Mouse (Mus musculus) erythroid progenitor cell, adult 5-6 weeks (primary cell): ENCODE data around the gene Zfp689. TPM values are rescaled to one million over a fixed set of nuclear protein-coding genes. Genes with fewer than 3 reads are reported as not detected.
"Not testable (repeated sequence)": the region's sequence is repeated elsewhere in the genome, so short reads cannot be mapped to it uniquely, and the experiment has no call there.

Experiments used
- ATAC-seq: replicated peaks from 2 replicates; pipeline ENCODE4 v1.8.0; 2016; ENCODE audit warnings: moderate number of reproducible peaks, mild to moderate bottlenecking, moderate TSS enrichment, inconsistent platforms; ENCODE audit not compliant: poor library complexity, low FRiP score, severe bottlenecking
- total RNA-seq, 2 experiments: library from RNA; stranded (forward) in 1 of 2; stranded (reverse) in 1 of 2; fragments of 150-400 nt in 1 of 2; fragments of 186-747, 209-891 nt in 1 of 2; gene quantifications; 2 replicates each; pipeline versions ENCODE4 v1.2.3 to v1.2.4; 2015 to 2017; ENCODE audit warnings: low replicate concordance in 2 of 2

Gene Zfp689
- total RNA-seq, 2 experiments from 2014 or later: 3.8 to 6.1 TPM

- ATAC-seq: peak; percentile 39
Measured at GRCm38 (mm10) chr7:127471646-127472010, 22.7 kb upstream of the Zfp689 start.

GRCm38 (mm10) chr7:127470743-127471645 is 22.0 kb upstream of the Zfp689 start:
- ATAC-seq: peak; percentile 87

- peak; percentile 64 for ATAC-seq
Measured at GRCm38 (mm10) chr7:127470011-127470715, 21.2 kb upstream of the Zfp689 start.

GRCm38 (mm10) chr7:127466606-127467005 is 17.6 kb upstream of the Zfp689 start:
- no peak for ATAC-seq

- 0 out of 2 replicates have a peak, but pooled peaks have one; percentile 61 for ATAC-seq
Measured at GRCm38 (mm10) chr7:127465670-127466069, 16.7 kb upstream of the Zfp689 start.

- ATAC-seq: no peak
Measured at GRCm38 (mm10) chr7:127465191-127465590, 16.2 kb upstream of the Zfp689 start.

- not testable (repeated sequence) for ATAC-seq
Measured at GRCm38 (mm10) chr7:127459311-127459710, 10.4 kb upstream of the Zfp689 start, which contains the start of gene Prr14. Gene Prr14 (plus strand): TSS chr7:127459611.

- ATAC-seq: not testable (repeated sequence)
Measured at GRCm38 (mm10) chr7:127458371-127459122, 9.6 kb upstream of the Zfp689 start.

- no peak for ATAC-seq
Measured at GRCm38 (mm10) chr7:127454905-127455304, 5.9 kb upstream of the Zfp689 start.

GRCm38 (mm10) chr7:127453056-127453455 is 4.1 kb upstream of the Zfp689 start:
- no peak for ATAC-seq

GRCm38 (mm10) chr7:127449966-127450365 is 1.0 kb upstream of the Zfp689 start:
- ATAC-seq: no peak

- ATAC-seq: no peak
Measured at GRCm38 (mm10) chr7:127443976-127444375, 5.0 kb downstream of the Zfp689 start.

- ATAC-seq: 0 out of 2 replicates have a peak, but pooled peaks have one; percentile 46
Measured at GRCm38 (mm10) chr7:127437724-127438123, 11.2 kb downstream of the Zfp689 start.

GRCm38 (mm10) chr7:127435206-127435605 is 13.8 kb downstream of the Zfp689 start:
- ATAC-seq: no peak

GRCm38 (mm10) chr7:127426354-127426753 is 22.6 kb downstream of the Zfp689 start:
- no peak for ATAC-seq

GRCm38 (mm10) chr7:127425911-127426310 is 23.0 kb downstream of the Zfp689 start:
- ATAC-seq: no peak

- ATAC-seq: no peak
Measured at GRCm38 (mm10) chr7:127425291-127425690, 23.7 kb downstream of the Zfp689 start.

- peak; percentile 62 for ATAC-seq
Measured at GRCm38 (mm10) chr7:127422247-127422646, 26.7 kb downstream of the Zfp689 start.

- peak; percentile 95 for ATAC-seq
Measured at GRCm38 (mm10) chr7:127421388-127422191, 27.4 kb downstream of the Zfp689 start, which contains the start of gene Zfp688. Gene Zfp688 (minus strand): TSS chr7:127422068.
